Mouse (Mus musculus): ENCODE data around the gene Olfr782. TPM values are rescaled to one million over a fixed set of nuclear protein-coding genes. Genes with fewer than 3 reads are reported as not detected.
"Not testable (repeated sequence)": the region's sequence is repeated elsewhere in the genome, so short reads cannot be mapped to it uniquely, and the experiment has no call there.

The Olfr782 gene
- polyA plus RNA-seq (2015; fragmentation: Nextera tagmentation; extraction: Ambion mirVana): not detected in 2 replicates

- no peak within 1 kb of the TSS for H3K4me2 ChIP-seq
- 90% methylated on average over 3 of the region's 3 CpGs for WGBS
Measured at GRCm38 (mm10) chr10:129348550-129348949, at the start of gene Olfr782. Olfr782 (plus strand) TSS chr10:129348850.

GRCm38 (mm10) chr10:129312973-129313372, 35.7 kb upstream of the Olfr782 start:
- WGBS: 65% methylated on average over 1 of the region's 1 CpGs
- not testable (repeated sequence) for H3K4me2 ChIP-seq; H3K9ac ChIP-seq; H3K4me3 ChIP-seq; H3K9me3 ChIP-seq (replicated peaks); ATAC-seq; H3K4me1 ChIP-seq; H3K27me3 ChIP-seq; H3K27ac ChIP-seq; H3K36me3 ChIP-seq (ENCODE audit: poor library complexity, severe bottlenecking)

More at GRCm38 (mm10) chr10:129348550-129348949, at the start of gene Olfr782:
- no peaks in the 10 kb centered on the region for H3K27me3 ChIP-seq
- no peak within 1 kb of the TSS for H3K27ac ChIP-seq
- H3K4me3 ChIP-seq: no peak within 1 kb of the TSS
- no peak within 1 kb of the TSS for H3K9ac ChIP-seq
- no peak for ATAC-seq
- H3K9me3 ChIP-seq (replicated peaks): no peaks in the 10 kb centered on the region
- no peaks in the 10 kb centered on the region for H3K36me3 ChIP-seq (ENCODE audit: poor library complexity, severe bottlenecking)
- no peaks in the 10 kb centered on the region for H3K4me1 ChIP-seq

GRCm38 (mm10) chr10:129313521-129313920, 35.1 kb upstream of the Olfr782 start:
- not testable (repeated sequence) for H3K27ac ChIP-seq; ATAC-seq; H3K27me3 ChIP-seq; H3K4me1 ChIP-seq; H3K9ac ChIP-seq; H3K4me2 ChIP-seq; H3K9me3 ChIP-seq (replicated peaks); H3K4me3 ChIP-seq; H3K36me3 ChIP-seq (ENCODE audit: poor library complexity, severe bottlenecking)
- WGBS: no CpG with 5 or more reads among the region's 1 CpGs

- Histone ChIP-seq H3K4me3 (no peak within 1 kb of the TSS), H3K9ac (no peak within 1 kb of the TSS), H3K4me2 (no peak within 1 kb of the TSS), H3K27ac (no peak within 1 kb of the TSS), H3K36me3 (ENCODE audit: poor library complexity, severe bottlenecking) (no peaks in the 10 kb centered on the region), H3K27me3 (no peaks in the 10 kb centered on the region), H3K4me1 (no peaks in the 10 kb centered on the region), H3K9me3 (replicated peaks) (no peaks in the 10 kb centered on the region)
- 87% methylated on average over 3 of the region's 3 CpGs for WGBS
- ATAC-seq: no peak
Measured at GRCm38 (mm10) chr10:129317817-129318216, 30.8 kb upstream of the Olfr782 start, which contains the start of gene Olfr780. Olfr780 (plus strand) TSS chr10:129318117.

- Histone ChIP-seq H3K4me2 (no peak within 1 kb of the TSS), H3K27me3 (no peaks in the 10 kb centered on the region), H3K9me3 (replicated peaks) (peaks cover 4% of the 10 kb centered on the region; the same call in 1 of the 2 replicates), H3K36me3 (ENCODE audit: poor library complexity, severe bottlenecking) (no peaks in the 10 kb centered on the region), H3K27ac (no peak within 1 kb of the TSS), H3K9ac (no peak within 1 kb of the TSS), H3K4me1 (no peaks in the 10 kb centered on the region), H3K4me3 (no peak within 1 kb of the TSS)
- ATAC-seq: no peak
Measured at GRCm38 (mm10) chr10:129328554-129328953, 20.1 kb upstream of the Olfr782 start, which contains the start of gene Olfr781. Olfr781 (plus strand) TSS chr10:129328854.

- not testable (repeated sequence) for H3K4me1 ChIP-seq; H3K27me3 ChIP-seq; ATAC-seq; H3K4me3 ChIP-seq; H3K36me3 ChIP-seq (ENCODE audit: poor library complexity, severe bottlenecking); H3K27ac ChIP-seq; H3K9ac ChIP-seq; H3K4me2 ChIP-seq; H3K9me3 ChIP-seq (replicated peaks)
- 84% methylated on average over 2 of the region's 2 CpGs for WGBS
Measured at GRCm38 (mm10) chr10:129352475-129352874, 3.8 kb downstream of the Olfr782 start.

GRCm38 (mm10) chr10:129356496-129356895, 7.8 kb downstream of the Olfr782 start:
- not testable (repeated sequence) for H3K27ac ChIP-seq; H3K9me3 ChIP-seq (replicated peaks); H3K4me3 ChIP-seq; H3K4me2 ChIP-seq; H3K9ac ChIP-seq; H3K27me3 ChIP-seq; H3K4me1 ChIP-seq; H3K36me3 ChIP-seq (ENCODE audit: poor library complexity, severe bottlenecking); ATAC-seq
- WGBS: 91% methylated on average over 4 of the region's 4 CpGs

GRCm38 (mm10) chr10:129357307-129357706, 8.7 kb downstream of the Olfr782 start:
- 81% methylated on average over 5 of the region's 5 CpGs for WGBS
- H3K4me2 ChIP-seq: no peak overlapping the region
- H3K9ac ChIP-seq: no peak overlapping the region
- H3K9me3 ChIP-seq (replicated peaks): peaks cover 9% of the 10 kb centered on the region; the same call in 1 of the 2 replicates
- H3K36me3 ChIP-seq (ENCODE audit: poor library complexity, severe bottlenecking): no peaks in the 10 kb centered on the region
- H3K27me3 ChIP-seq: no peaks in the 10 kb centered on the region
- H3K27ac ChIP-seq: no peak overlapping the region
- no peak for ATAC-seq
- no peaks in the 10 kb centered on the region for H3K4me1 ChIP-seq
- H3K4me3 ChIP-seq: no peak overlapping the region

- 88% methylated on average over 5 of the region's 5 CpGs for WGBS
- H3K4me3 ChIP-seq; H3K4me1 ChIP-seq; H3K27me3 ChIP-seq; H3K36me3 ChIP-seq (ENCODE audit: poor library complexity, severe bottlenecking); H3K4me2 ChIP-seq; H3K27ac ChIP-seq; H3K9ac ChIP-seq; H3K9me3 ChIP-seq (replicated peaks); ATAC-seq: not testable (repeated sequence)
Measured at GRCm38 (mm10) chr10:129374051-129374450, 25.4 kb downstream of the Olfr782 start.

- H3K4me1 ChIP-seq: no peaks in the 10 kb centered on the region
- H3K36me3 ChIP-seq (ENCODE audit: poor library complexity, severe bottlenecking): no peaks in the 10 kb centered on the region
- H3K9me3 ChIP-seq (replicated peaks): no peaks in the 10 kb centered on the region
- ATAC-seq: no peak
- H3K27ac ChIP-seq: no peak within 1 kb of the TSS
- H3K4me3 ChIP-seq: no peak within 1 kb of the TSS
- H3K4me2 ChIP-seq: no peak within 1 kb of the TSS
- no peaks in the 10 kb centered on the region for H3K27me3 ChIP-seq
- H3K9ac ChIP-seq: no peak within 1 kb of the TSS
Measured at GRCm38 (mm10) chr10:129383783-129384182, 35.1 kb downstream of the Olfr782 start, which contains the start of gene Olfr784. Olfr784 (plus strand) TSS chr10:129384083.

- Histone ChIP-seq H3K27ac (no peak overlapping the region), H3K9me3 (replicated peaks) (no peaks in the 10 kb centered on the region), H3K4me1 (no peaks in the 10 kb centered on the region), H3K27me3 (no peaks in the 10 kb centered on the region), H3K9ac (no peak overlapping the region), H3K36me3 (ENCODE audit: poor library complexity, severe bottlenecking) (no peaks in the 10 kb centered on the region), H3K4me3 (no peak overlapping the region), H3K4me2 (no peak overlapping the region)
- WGBS: 45% methylated on average over 5 of the region's 5 CpGs
- no peak for ATAC-seq
Measured at GRCm38 (mm10) chr10:129400892-129401291, 52.2 kb downstream of the Olfr782 start.

All from forebrain, embryonic 13.5 days (tissue).